Mouse (Mus musculus) embryonic facial prominence, embryonic 11.5 days (tissue): ENCODE measurements at regions not wholly inside any gene's neighbourhood (a gene's known extent, or its start where the extent isn't known, plus 50 kb on each side); places are given as distances from the start of the nearest gene placed in this dataset.

Source experiments
- ATAC-seq: fragments of 200-750 bp; cut with Nextera tagmentation; replicated peaks from 2 replicates; pipeline ENCODE4 v1.8.0; 2017; ENCODE audit warnings: low read depth; ENCODE audit not compliant: insufficient number of reproducible peaks, low FRiP score, low TSS enrichment
- DNase-seq: peaks from one replicate; pipeline ENCODE4 v3.0.0-alpha.2; 2015; ENCODE audit warnings: low spot score
- H3K27ac ChIP-seq: fragments of 300-500 bp; sonication (generic); replicated peaks from 2 replicates; pipeline ENCODE4 v1.5.1; 2014; ENCODE audit warnings: mild to moderate bottlenecking, low read depth, low read length, control low read depth
- H3K27me3 ChIP-seq: fragments of 300-500 bp; sonication (generic); 2 replicates; pipeline ENCODE4 v1.6.1; 2014; ENCODE audit warnings: mild to moderate bottlenecking, low read length, moderate library complexity, mixed read lengths; ENCODE audit not compliant: control insufficient read depth, insufficient read depth
- H3K36me3 ChIP-seq: fragments of 300-500 bp; sonication (generic); replicated peaks from 2 replicates; pipeline ENCODE4 v1.6.1; 2014; ENCODE audit warnings: low read depth, mild to moderate bottlenecking, low read length, moderate library complexity, mixed read lengths; ENCODE audit not compliant: control insufficient read depth, insufficient read depth
- H3K4me1 ChIP-seq: fragments of 300-500 bp; sonication (generic); 2 replicates; pipeline ENCODE4 v1.6.1; 2014; ENCODE audit warnings: low read length, mixed read lengths; ENCODE audit not compliant: control insufficient read depth, insufficient read depth
- H3K4me2 ChIP-seq: fragments of 300-500 bp; sonication (generic); 2 replicates; pipeline ENCODE4 v1.6.1; 2014; ENCODE audit warnings: low read depth, mild to moderate bottlenecking, control low read depth, low read length, moderate library complexity
- H3K4me3 ChIP-seq: fragments of 300-500 bp; sonication (generic); 2 replicates; pipeline ENCODE4 v1.5.1; 2014; ENCODE audit warnings: low read depth, low read length, control low read depth
- H3K9ac ChIP-seq: fragments of 300-500 bp; sonication (generic); replicated peaks from 2 replicates; pipeline ENCODE4 v1.6.1; 2014; ENCODE audit warnings: mild to moderate bottlenecking, control low read depth, low read length
- H3K9me3 ChIP-seq: fragments of 300-500 bp; sonication (generic); replicated peaks from 2 replicates; pipeline ENCODE4 v1.6.1; 2016; ENCODE audit warnings: mild to moderate bottlenecking, low read length, inconsistent platforms, mixed read lengths; ENCODE audit not compliant: control insufficient read depth
- WGBS: fragments of 180-500 bp; shearing (Covaris S2); extraction: QIAGEN DNeasy Blood & Tissue Kit; methylation state at CpG from one replicate; pipeline ENCODE4 v1.1.7; 2014; 5-methylcytosine and 5-hydroxymethylcytosine counted together

DNA sequence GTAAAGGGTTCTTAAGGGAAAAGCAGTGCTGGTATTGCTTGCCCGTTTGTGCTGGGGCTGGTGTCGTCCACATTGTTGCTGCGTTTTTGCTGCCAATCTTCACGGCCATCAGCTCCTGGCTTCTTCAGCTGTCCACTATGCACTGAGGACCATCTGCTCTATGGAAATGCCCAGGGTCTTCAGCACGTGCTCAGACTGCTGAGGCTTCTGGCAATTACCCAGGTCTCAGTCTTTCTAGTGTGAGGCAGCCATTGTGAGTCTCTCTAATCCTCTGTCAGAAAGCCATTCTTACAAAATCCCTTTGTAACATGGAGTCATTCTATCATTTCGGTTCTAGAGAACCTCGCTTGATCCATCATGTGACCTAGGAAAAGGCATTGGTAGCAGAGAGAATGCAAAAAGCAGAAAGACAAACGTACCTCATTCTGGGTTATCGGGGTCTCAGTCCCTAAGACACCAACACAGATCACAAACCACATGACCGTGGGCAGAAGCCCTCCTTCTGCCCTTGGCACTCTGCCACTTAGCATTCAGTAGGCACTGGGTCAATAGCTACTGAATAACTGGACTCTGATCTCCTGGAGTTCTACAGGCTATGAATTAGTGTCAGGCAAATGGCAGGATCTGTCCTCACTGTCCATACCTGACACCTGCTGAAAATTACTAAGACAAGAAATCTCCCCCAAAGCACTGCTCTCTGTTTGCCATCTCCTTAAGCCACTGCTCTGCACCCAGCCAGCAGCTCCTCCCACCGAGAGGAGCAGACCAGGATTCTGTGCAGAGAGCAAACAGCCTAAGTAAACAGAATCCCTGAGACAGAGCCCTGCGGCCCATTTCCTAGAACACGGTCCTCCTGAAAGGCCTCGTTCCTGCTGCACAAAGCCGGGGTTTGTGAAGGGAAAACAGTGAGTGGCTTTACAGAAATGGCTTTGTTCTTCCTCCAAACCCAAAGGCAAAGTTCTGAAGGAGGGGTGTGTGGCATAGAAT is 270.1 kb upstream of the Prok2 start:
- ATAC-seq = no peak
- Histone ChIP-seq H3K4me1 (no peaks in the 10 kb centered on the region; the same call in 1 of the 2 replicates), H3K27ac (no peak overlapping the region), H3K9ac (no peak overlapping the region), H3K4me3 (no peak overlapping the region), H3K4me2 (no peak overlapping the region), H3K36me3 (no peaks in the 10 kb centered on the region), H3K27me3 (no peaks in the 10 kb centered on the region; the same call in 1 of the 2 replicates), H3K9me3 (no peaks in the 10 kb centered on the region)
- peak; percentile 39 for DNase-seq
- 47% methylated on average over 15 of the region's 15 CpGs for WGBS

DNA sequence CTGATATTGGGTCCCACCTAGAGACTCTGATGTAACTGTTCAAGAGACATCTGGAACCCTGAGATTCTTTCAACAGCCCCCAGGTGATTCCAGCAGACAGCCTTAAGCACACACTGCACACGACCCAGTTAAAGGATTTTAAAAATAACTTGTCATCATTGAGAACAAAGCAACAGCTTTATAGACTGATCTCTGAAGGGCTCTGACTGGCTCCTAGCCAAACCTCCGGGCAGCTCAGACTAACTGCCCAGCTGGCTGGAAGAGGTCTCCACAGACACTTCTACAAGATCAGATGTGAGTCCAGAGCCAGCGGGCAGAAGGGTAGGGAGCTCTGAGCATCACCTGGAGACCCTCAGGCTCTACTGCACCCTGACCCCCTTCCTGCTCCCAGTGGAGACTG is 267.8 kb upstream of the Prok2 start:
- no peaks in the 10 kb centered on the region; the same call in 1 of the 2 replicates for H3K27me3 ChIP-seq
- no peak overlapping the region for H3K4me2 ChIP-seq
- H3K9me3 ChIP-seq = no peaks in the 10 kb centered on the region
- ATAC-seq (no peak), DNase-seq (no peak)
- no peak overlapping the region for H3K4me3 ChIP-seq
- no peaks in the 10 kb centered on the region for H3K4me1 ChIP-seq
- H3K36me3 ChIP-seq = no peaks in the 10 kb centered on the region
- no peak overlapping the region for H3K27ac ChIP-seq
- no peak overlapping the region for H3K9ac ChIP-seq
- WGBS = 57% methylated on average over 3 of the region's 3 CpGs

DNA sequence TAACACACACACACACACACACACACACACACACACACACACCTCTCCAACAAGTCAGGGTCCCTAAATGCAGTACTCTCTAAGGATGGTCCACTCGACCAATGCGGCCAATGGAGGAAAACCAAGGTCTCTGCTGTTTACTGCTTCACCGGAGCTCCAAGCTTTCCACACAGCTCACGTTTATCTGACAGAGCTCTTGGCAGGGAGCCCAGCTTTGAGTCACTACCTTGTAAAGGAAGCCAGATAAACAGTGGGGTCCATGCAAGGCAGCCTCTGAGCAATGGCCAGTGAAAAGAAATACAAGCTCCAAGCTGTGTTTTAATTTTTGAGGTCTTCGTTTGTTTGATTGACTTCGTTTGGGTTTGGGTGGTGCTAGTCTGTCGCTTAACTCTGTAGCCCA is 264.9 kb upstream of the Prok2 start:
- 77% methylated on average over 7 of the region's 7 CpGs for WGBS
- Histone ChIP-seq H3K9me3 (no peaks in the 10 kb centered on the region), H3K27me3 (peaks cover 1% of the 10 kb centered on the region; the same call in 1 of the 2 replicates), H3K4me1 (no peaks in the 10 kb centered on the region), H3K4me3 (no peak overlapping the region), H3K36me3 (no peaks in the 10 kb centered on the region), H3K27ac (no peak overlapping the region), H3K9ac (no peak overlapping the region), H3K4me2 (no peak overlapping the region)
- no peak for ATAC-seq
- DNase-seq = peak; percentile 34

DNA sequence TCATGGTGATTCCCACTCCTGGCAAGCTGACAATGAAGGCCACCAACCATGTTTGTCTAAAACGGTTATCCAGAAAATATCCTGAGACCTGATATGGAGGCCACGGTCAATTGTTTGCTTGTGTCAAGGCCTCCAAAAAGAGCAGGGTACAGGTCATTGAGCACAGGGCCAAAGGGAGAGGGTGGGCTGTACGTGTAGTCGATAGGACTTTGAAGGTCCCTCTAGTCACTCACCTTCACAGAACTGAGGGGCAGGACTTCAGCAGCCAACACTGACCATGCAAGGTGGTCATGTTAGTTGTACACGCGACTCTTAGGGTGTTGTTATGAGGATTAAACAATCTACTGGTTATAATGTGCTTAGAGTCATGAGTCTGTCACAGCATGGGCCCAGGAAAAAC is 264.4 kb upstream of the Prok2 start:
- 79% methylated on average over 6 of the region's 6 CpGs for WGBS
- H3K4me2 ChIP-seq = no peak overlapping the region
- no peak overlapping the region for H3K4me3 ChIP-seq
- H3K36me3 ChIP-seq = no peaks in the 10 kb centered on the region
- H3K27ac ChIP-seq = no peak overlapping the region
- no peaks in the 10 kb centered on the region for H3K4me1 ChIP-seq
- no peaks in the 10 kb centered on the region for H3K9me3 ChIP-seq
- no peak overlapping the region for H3K9ac ChIP-seq
- peaks cover 3% of the 10 kb centered on the region; the same call in 1 of the 2 replicates for H3K27me3 ChIP-seq
- ATAC-seq = no peak
- no peak for DNase-seq

DNA sequence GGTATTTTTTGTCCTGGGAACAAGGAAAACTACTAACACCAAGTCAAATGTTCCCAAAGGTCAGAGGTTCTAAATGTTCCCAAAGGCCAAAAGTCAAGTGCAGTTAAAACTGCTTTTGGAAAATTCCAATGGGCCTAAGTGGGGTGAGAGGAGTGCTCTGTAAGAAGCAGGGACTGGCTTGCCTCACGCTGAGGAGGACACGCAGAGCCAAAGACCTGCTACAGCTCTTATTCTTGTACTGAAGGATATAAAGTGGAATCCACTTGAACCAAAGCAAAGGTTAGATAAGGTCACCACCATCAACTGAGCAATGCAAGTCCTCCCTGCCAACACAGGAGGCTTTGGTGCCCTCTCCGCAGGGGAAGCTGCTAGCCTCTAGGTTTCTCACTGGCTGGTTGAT is 260.3 kb upstream of the Prok2 start:
- Histone ChIP-seq H3K27ac (no peak overlapping the region), H3K9ac (no peak overlapping the region), H3K4me3 (no peak overlapping the region), H3K4me1 (no peaks in the 10 kb centered on the region), H3K9me3 (no peaks in the 10 kb centered on the region), H3K4me2 (no peak overlapping the region), H3K36me3 (no peaks in the 10 kb centered on the region), H3K27me3 (peaks cover 3% of the 10 kb centered on the region)
- DNase-seq = no peak
- WGBS = 82% methylated on average over 3 of the region's 3 CpGs
- no peak for ATAC-seq

- no peak overlapping the region for H3K4me3 ChIP-seq
- H3K9ac ChIP-seq = no peak overlapping the region
- no peak for DNase-seq
- peaks cover 3% of the 10 kb centered on the region for H3K27me3 ChIP-seq
- ATAC-seq = 0 out of 2 replicates have a peak, but pooled peaks have one; percentile 19
- H3K27ac ChIP-seq = no peak overlapping the region
- no peaks in the 10 kb centered on the region for H3K4me1 ChIP-seq
- WGBS = 26% methylated on average over 5 of the region's 5 CpGs
- H3K36me3 ChIP-seq = no peaks in the 10 kb centered on the region
- H3K4me2 ChIP-seq = no peak overlapping the region
- H3K9me3 ChIP-seq = no peaks in the 10 kb centered on the region
These were observed 259.1 kb upstream of the Prok2 start for GRCm38 (mm10) chr6:99985322-99985721.

- H3K9ac ChIP-seq = no peak overlapping the region
- DNase-seq (peak; percentile 18), ATAC-seq (no peak)
- H3K4me3 ChIP-seq = no peak overlapping the region
- H3K27me3 ChIP-seq = peaks cover 3% of the 10 kb centered on the region
- no peaks in the 10 kb centered on the region for H3K9me3 ChIP-seq
- H3K36me3 ChIP-seq = no peaks in the 10 kb centered on the region
- no peak overlapping the region for H3K4me2 ChIP-seq
- WGBS = 16% methylated on average over 10 of the region's 10 CpGs
- no peak overlapping the region for H3K27ac ChIP-seq
- H3K4me1 ChIP-seq = no peaks in the 10 kb centered on the region
These were observed 258.6 kb upstream of the Prok2 start for GRCm38 (mm10) chr6:99984856-99985224.

GRCm38 (mm10) chr6:99984057-99984855 is 258.1 kb upstream of the Prok2 start:
- Histone ChIP-seq H3K27me3 (peaks cover 3% of the 10 kb centered on the region), H3K36me3 (no peaks in the 10 kb centered on the region), H3K27ac (no peak overlapping the region), H3K9ac (no peak overlapping the region), H3K4me2 (no peak overlapping the region), H3K4me1 (no peaks in the 10 kb centered on the region), H3K4me3 (no peak overlapping the region), H3K9me3 (no peaks in the 10 kb centered on the region)
- no peak for ATAC-seq
- 12% methylated on average over 7 of the region's 7 CpGs for WGBS
- DNase-seq = no peak
